ENCODE assay signal across 9 mouse cellular contexts in genomic region chr13:49320514-49320913, GRCm38 (mm10). TPM values are rescaled to one million over a fixed set of nuclear protein-coding genes. Genes with fewer than 3 reads are reported as not detected.
A peak's percentile ranks its signal among the peaks of the same experiment; 100 is the strongest.
DNase-seq lines count a peak whose midpoint lies in the region; ATAC-seq and TF ChIP-seq lines count a peak whose summit lies in the region.
"Had no signal": no experiment of that assay in that cellular context is flagged by ENCODE, and none has a peak within 500 bp of the region (broad histone marks: within the 10 kb centered on the region; RNA-seq: fewer than 3 reads in every experiment).

No protein-coding gene starts in this region.

- no peak overlapping the region for H3K27ac ChIP-seq in kidney, embryonic 16.5 days (ENCODE audit: low read length)
- H3K27ac ChIP-seq in embryonic fibroblast, embryonic 13.5 days (ENCODE audit: insufficient read depth, low read length) = no peak overlapping the region
- H3K27ac ChIP-seq in hindbrain, postnatal 0 days = no peak overlapping the region
- no peak overlapping the region for H3K27ac ChIP-seq in midbrain, postnatal 0 days (ENCODE audit: low read depth, low read length)

- no peaks in the 10 kb centered on the region for H3K36me3 ChIP-seq in kidney, embryonic 16.5 days (ENCODE audit: insufficient read depth, low read length)
- no peaks in the 10 kb centered on the region for H3K36me3 ChIP-seq in hindbrain, postnatal 0 days (ENCODE audit: insufficient read depth, low read length)
- no peaks in the 10 kb centered on the region for H3K36me3 ChIP-seq in midbrain, postnatal 0 days (ENCODE audit: insufficient read depth, low read length)

- H3K27me3 ChIP-seq in kidney, embryonic 16.5 days (ENCODE audit: insufficient read depth, low read length) = no peaks in the 10 kb centered on the region
- H3K27me3 ChIP-seq in hindbrain, postnatal 0 days (ENCODE audit: insufficient read depth, low read length) = no peaks in the 10 kb centered on the region
- no peaks in the 10 kb centered on the region for H3K27me3 ChIP-seq in midbrain, postnatal 0 days (ENCODE audit: insufficient read depth, low read length)
- H3K27me3 ChIP-seq: CH12.LX had no signal

- ATAC-seq in kidney, embryonic 16.5 days (ENCODE audit: low FRiP score, low TSS enrichment) = peak; percentile 50; the same call in 1 of the 2 replicates
- peak; percentile 41 for ATAC-seq in hindbrain, postnatal 0 days
- ATAC-seq in midbrain, postnatal 0 days (ENCODE audit: low FRiP score) = peak; percentile 26; the same call in 1 of the 2 replicates
- no peak for ATAC-seq in CD4-positive, CD25-positive, alpha-beta regulatory T cell, adult 4 months

- no peak for TF ChIP-seq CTCF in embryonic fibroblast, embryonic 13.5 days (IDR thresholded peaks at IDR 0.05; ENCODE audit: borderline replicate concordance, insufficient read depth, low read length)
- TF ChIP-seq CTCF in hindbrain, postnatal 0 days (IDR thresholded peaks at IDR 0.05; ENCODE audit: low read depth) = no peak
- TF ChIP-seq CTCF in midbrain, postnatal 0 days (IDR thresholded peaks at IDR 0.05) = no peak

- DNase-seq in kidney, postnatal 4 days = no peak
- no peak for DNase-seq in hindbrain, postnatal 0 days (ENCODE audit: low spot score)
- DNase-seq in midbrain, postnatal 0 days (ENCODE audit: low spot score) = no peak
- no peak for DNase-seq in ovary, postnatal 14 days (ENCODE audit: low spot score)
- DNase-seq in left cerebral cortex, postnatal 4 days = no peak

- intact Hi-C loops in left cerebral cortex, postnatal 4 days (cut with DNase I) = no loop called here

- WGBS in kidney, embryonic 16.5 days = 80% methylated on average over 1 of the region's 1 CpGs
- 30% methylated on average over 1 of the region's 1 CpGs for WGBS in hindbrain, postnatal 0 days
- 40% methylated on average over 1 of the region's 1 CpGs for WGBS in midbrain, postnatal 0 days

- no peaks in the 10 kb centered on the region for H3K9me3 ChIP-seq in kidney, embryonic 16.5 days (ENCODE audit: low read length)
- no peaks in the 10 kb centered on the region for H3K9me3 ChIP-seq in hindbrain, postnatal 0 days (ENCODE audit: low read length)
- no peaks in the 10 kb centered on the region for H3K9me3 ChIP-seq in midbrain, postnatal 0 days (ENCODE audit: low read length)

- 0 out of 2 replicates have a peak overlapping the region, but pooled peaks have one; percentile 47 for H3K4me2 ChIP-seq in kidney, embryonic 16.5 days (replicated peaks; ENCODE audit: low read depth, low read length)
- peak overlapping the region; percentile 53 for H3K4me2 ChIP-seq in hindbrain, postnatal 0 days (ENCODE audit: low read depth, low read length)
- H3K4me2 ChIP-seq in midbrain, postnatal 0 days (ENCODE audit: low read depth, low read length, poor library complexity, severe bottlenecking) = peak overlapping the region; percentile 55

- TF ChIP-seq POLR2A in embryonic fibroblast, embryonic 13.5 days (IDR thresholded peaks at IDR 0.05; ENCODE audit: low read depth, low read length) = no peak

- H3K9ac ChIP-seq in kidney, embryonic 16.5 days (replicated peaks; ENCODE audit: low read length) = peak overlapping the region; percentile 42; the same call in 1 of the 2 replicates
- H3K9ac ChIP-seq in hindbrain, postnatal 0 days (replicated peaks; ENCODE audit: low read length) = no peak overlapping the region
- peak overlapping the region; percentile 42 for H3K9ac ChIP-seq in midbrain, postnatal 0 days (replicated peaks; ENCODE audit: low read length, poor library complexity, severe bottlenecking)

- H3K4me1 ChIP-seq in kidney, embryonic 16.5 days (ENCODE audit: insufficient read depth, low read length) = peaks cover 13% of the 10 kb centered on the region
- H3K4me1 ChIP-seq in embryonic fibroblast, embryonic 13.5 days (ENCODE audit: control insufficient read depth, insufficient read depth, low read length) = peaks cover 16% of the 10 kb centered on the region
- H3K4me1 ChIP-seq in hindbrain, postnatal 0 days (ENCODE audit: insufficient read depth, low read length) = peaks cover 14% of the 10 kb centered on the region
- H3K4me1 ChIP-seq in midbrain, postnatal 0 days (ENCODE audit: insufficient read depth, low read length) = peaks cover 13% of the 10 kb centered on the region; the same call in 1 of the 2 replicates

- no peak overlapping the region for H3K4me3 ChIP-seq in kidney, embryonic 16.5 days (ENCODE audit: low read length)
- H3K4me3 ChIP-seq in embryonic fibroblast, embryonic 13.5 days (ENCODE audit: insufficient read depth, low read length) = peak overlapping the region; percentile 63
- peak overlapping the region; percentile 28 for H3K4me3 ChIP-seq in hindbrain, postnatal 0 days (ENCODE audit: low read length)
- peak overlapping the region; percentile 37 for H3K4me3 ChIP-seq in midbrain, postnatal 0 days (ENCODE audit: low read depth, low read length)

RNA-seq across cellular contexts. Expression of gene Fgd3, which starts 0.4 kb away (rescaled TPM):
- 1.0 and 1.1 TPM in 2 replicates for polyA plus RNA-seq in kidney, embryonic 16.5 days (2015; fragmentation: Nextera tagmentation; extraction: Ambion mirVana)
- 8.5 and 24.7 TPM in 2 replicates for polyA plus RNA-seq in embryonic fibroblast, embryonic 13.5 days (2011; ENCODE audit: insufficient read length, low read depth, missing spikeins)
- 6.3 and 8.4 TPM in 2 replicates for total RNA-seq in hindbrain, postnatal 0 days (2014; rRNA removed)
- 1.6 TPM in 2 replicates for polyA plus RNA-seq in hindbrain, postnatal 0 days (2015; fragmentation: Nextera tagmentation; extraction: Ambion mirVana)
- 9.3 and 12.0 TPM in 2 replicates for total RNA-seq in midbrain, postnatal 0 days (2014; rRNA removed)
- 2.1 and 2.4 TPM in 2 replicates for polyA plus RNA-seq in midbrain, postnatal 0 days (2015; fragmentation: Nextera tagmentation; extraction: Ambion mirVana)
- 10 to 100 TPM; 17.9 to 23.2 TPM for polyA plus RNA-seq in CD4-positive, CD25-positive, alpha-beta regulatory T cell, adult 4 months (2017; shearing (Covaris generic))
- 10 to 100 TPM; 19.8 to 27.2 TPM for total RNA-seq in left cerebral cortex, postnatal 4 days (2021)

RNA-seq across cellular contexts. Expression of gene Bicd2, which starts 20.9 kb away (rescaled TPM):
- polyA plus RNA-seq in kidney, embryonic 16.5 days (2015; fragmentation: Nextera tagmentation; extraction: Ambion mirVana) = 27.9 and 29.4 TPM in 2 replicates
- 43.1 and 54.4 TPM in 2 replicates for polyA plus RNA-seq in embryonic fibroblast, embryonic 13.5 days (2011; ENCODE audit: insufficient read length, low read depth, missing spikeins)
- total RNA-seq in hindbrain, postnatal 0 days (2014; rRNA removed) = 48.2 and 51.2 TPM in 2 replicates
- 23.3 and 25.1 TPM in 2 replicates for polyA plus RNA-seq in hindbrain, postnatal 0 days (2015; fragmentation: Nextera tagmentation; extraction: Ambion mirVana)
- total RNA-seq in midbrain, postnatal 0 days (2014; rRNA removed) = 49.3 and 50.4 TPM in 2 replicates
- polyA plus RNA-seq in midbrain, postnatal 0 days (2015; fragmentation: Nextera tagmentation; extraction: Ambion mirVana) = 24.0 and 24.1 TPM in 2 replicates
- 1 to 10 TPM; 5.9 to 6.1 TPM for polyA plus RNA-seq in CD4-positive, CD25-positive, alpha-beta regulatory T cell, adult 4 months (2017; shearing (Covaris generic))
- total RNA-seq in left cerebral cortex, postnatal 4 days (2021) = 10 to 100 TPM; 56.6 to 57.2 TPM
